Mouse (Mus musculus) ES-Bruce4 (cell line): ENCODE measurements around the gene Golga5.

Experiments used
- CTCF ChIP-seq: IDR thresholded peaks from one replicate; pipeline ENCODE4 v1.8.1; 2011; ENCODE audit warnings: low read depth, low read length
- POLR2A ChIP-seq: IDR thresholded peaks from one replicate; pipeline ENCODE4 v1.8.1; 2011; ENCODE audit warnings: low read length; ENCODE audit not compliant: insufficient read depth

- no peak for TF ChIP-seq CTCF
- TF ChIP-seq POLR2A = no peak
Observed at GRCm38 (mm10) chr12:102445436-102445835, 23.5 kb upstream of the Golga5 start.
